Mouse (Mus musculus) hindbrain, embryonic 16.5 days (tissue): ENCODE results near the gene Pkp4. TPM values are rescaled to one million over a fixed set of nuclear protein-coding genes. Genes with fewer than 3 reads are reported as not detected.

Source experiments
- ATAC-seq: fragments of 200-750 bp; cut with Nextera tagmentation; 2 replicates; pipeline ENCODE4 v1.8.0; 2017; ENCODE audit warnings: moderate TSS enrichment, moderate library complexity
- H3K27ac ChIP-seq: fragments of 300-500 bp; sonication (generic); 2 replicates; pipeline ENCODE4 v1.5.1; 2014; ENCODE audit warnings: low read depth, mild to moderate bottlenecking, control low read depth, low read length, moderate library complexity
- H3K27me3 ChIP-seq: fragments of 300-500 bp; sonication (generic); replicated peaks from 2 replicates; pipeline ENCODE4 v1.6.1; 2014; ENCODE audit warnings: low read length; ENCODE audit not compliant: control insufficient read depth, insufficient read depth
- H3K36me3 ChIP-seq: fragments of 300-500 bp; sonication (generic); 2 replicates; pipeline ENCODE4 v1.6.1; 2014; ENCODE audit warnings: mild to moderate bottlenecking, low read length, moderate library complexity, mixed read lengths; ENCODE audit not compliant: control insufficient read depth, insufficient read depth
- H3K4me1 ChIP-seq: fragments of 300-500 bp; sonication (generic); 2 replicates; pipeline ENCODE4 v1.6.1; 2014; ENCODE audit warnings: low read depth, low read length; ENCODE audit not compliant: control insufficient read depth, insufficient read depth
- H3K4me2 ChIP-seq: fragments of 300-500 bp; sonication (generic); 2 replicates; pipeline ENCODE4 v1.6.1; 2014; ENCODE audit warnings: mild to moderate bottlenecking, low read length, control low read depth, moderate library complexity
- H3K4me3 ChIP-seq: fragments of 300-500 bp; sonication (generic); 2 replicates; pipeline ENCODE4 v1.5.1; 2014; ENCODE audit warnings: mild to moderate bottlenecking, low read length, control low read depth, moderate library complexity
- H3K9ac ChIP-seq: fragments of 300-500 bp; sonication (generic); 2 replicates; pipeline ENCODE4 v1.6.1; 2014; ENCODE audit warnings: low read depth, mild to moderate bottlenecking, control low read depth, low read length, moderate library complexity
- H3K9me3 ChIP-seq: fragments of 300-500 bp; sonication (generic); 2 replicates; pipeline ENCODE4 v1.6.1; 2014; ENCODE audit warnings: mild to moderate bottlenecking, low read length, moderate library complexity; ENCODE audit not compliant: control insufficient read depth
- WGBS: fragments of 180-500 bp; shearing (Covaris S2); extraction: QIAGEN DNeasy Blood & Tissue Kit; methylation state at CpG from one replicate; pipeline ENCODE4 v1.1.7; 2014; 5-methylcytosine and 5-hydroxymethylcytosine counted together
- polyA plus RNA-seq: library from polyadenylated mRNA; unstranded; fragments of >200 nt; fragmentation: Nextera tagmentation; extraction: Ambion mirVana; gene quantifications from 2 replicates; pipeline ENCODE4 v1.2.1, GENCODE M21; 2015

Gene Pkp4
- polyA plus RNA-seq, 1 experiment from 2014 or later: 29.2 TPM

DNA sequence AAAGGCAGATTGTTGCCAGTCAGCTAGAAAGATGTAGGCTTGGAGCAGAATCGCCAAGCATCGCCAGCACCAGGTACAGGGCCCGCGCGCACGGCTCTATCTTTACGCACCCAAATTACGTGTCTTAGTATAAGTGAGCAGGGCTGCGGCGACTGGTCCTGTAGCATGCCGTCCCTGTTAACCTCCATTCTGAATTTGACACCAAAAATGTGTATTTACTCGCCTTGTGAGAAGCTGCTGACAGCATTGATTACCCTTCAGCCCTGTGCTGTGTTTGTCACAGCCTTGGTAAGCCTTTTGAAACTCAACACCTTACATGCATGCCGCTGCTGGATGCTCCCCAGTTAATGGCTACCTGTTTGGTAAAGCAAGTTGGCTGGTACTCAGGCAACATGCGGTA lies 105.8 kb downstream of the Pkp4 start:
- no peaks in the 10 kb centered on the region for H3K9me3 ChIP-seq
- H3K4me3 ChIP-seq: no peak overlapping the region
- H3K36me3 ChIP-seq: no peaks in the 10 kb centered on the region
- ATAC-seq: no peak
- H3K27me3 ChIP-seq: no peaks in the 10 kb centered on the region
- WGBS: 95% methylated on average over 14 of the region's 14 CpGs
- no peaks in the 10 kb centered on the region for H3K4me1 ChIP-seq
- no peak overlapping the region for H3K4me2 ChIP-seq
- H3K27ac ChIP-seq: no peak overlapping the region
- no peak overlapping the region for H3K9ac ChIP-seq

DNA sequence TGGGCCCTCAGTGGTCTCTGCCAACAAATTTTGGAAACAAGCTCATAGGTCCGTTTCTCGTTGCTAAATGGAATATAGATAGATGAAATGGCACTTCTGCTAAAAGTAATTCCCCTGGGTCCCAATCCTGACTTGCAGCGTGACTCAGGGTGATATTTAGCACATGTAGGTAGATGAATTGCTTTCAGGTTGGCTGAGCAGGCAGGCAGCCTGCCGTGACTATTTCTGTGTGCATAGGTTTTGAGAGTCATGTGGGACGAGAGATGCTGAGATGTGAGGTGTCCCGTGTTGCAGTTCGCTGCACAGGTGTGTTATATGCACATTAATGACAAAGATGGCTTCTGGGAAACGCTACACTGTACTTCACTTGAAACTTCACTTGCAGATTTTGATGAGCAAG lies 111.2 kb downstream of the Pkp4 start:
- Histone ChIP-seq H3K36me3 (no peaks in the 10 kb centered on the region), H3K4me1 (peaks cover 2% of the 10 kb centered on the region; the same call in 1 of the 2 replicates), H3K4me2 (no peak overlapping the region), H3K9ac (no peak overlapping the region), H3K27ac (no peak overlapping the region), H3K9me3 (no peaks in the 10 kb centered on the region), H3K4me3 (no peak overlapping the region), H3K27me3 (no peaks in the 10 kb centered on the region)
- 77% methylated on average over 8 of the region's 8 CpGs for WGBS
- ATAC-seq: 0 out of 2 replicates have a peak, but pooled peaks have one; percentile 40

DNA sequence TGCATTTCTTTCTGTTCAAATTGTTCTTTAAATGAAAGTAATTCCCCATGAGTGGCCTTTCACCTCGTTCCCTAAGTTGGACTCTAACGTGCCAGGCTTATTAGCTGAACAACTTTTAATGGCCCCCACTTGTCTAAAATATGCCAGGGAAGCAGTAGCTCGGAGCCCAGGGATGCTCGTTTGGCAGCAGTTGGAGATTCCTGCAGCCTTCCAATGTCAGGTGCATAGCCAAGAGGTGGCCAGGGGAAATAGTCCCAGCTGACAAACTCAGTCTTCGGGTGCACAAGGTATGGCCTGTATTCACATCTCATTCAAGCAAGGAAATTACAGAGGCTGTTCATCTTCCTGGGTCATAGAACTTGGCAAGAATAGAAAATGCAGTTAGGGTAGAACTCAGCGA lies 112.1 kb downstream of the Pkp4 start:
- ATAC-seq: no peak
- H3K9ac ChIP-seq: no peak overlapping the region
- H3K27me3 ChIP-seq: no peaks in the 10 kb centered on the region
- peaks cover 2% of the 10 kb centered on the region; the same call in 1 of the 2 replicates for H3K4me1 ChIP-seq
- no peak overlapping the region for H3K27ac ChIP-seq
- no peak overlapping the region for H3K4me3 ChIP-seq
- 75% methylated on average over 6 of the region's 6 CpGs for WGBS
- no peaks in the 10 kb centered on the region for H3K9me3 ChIP-seq
- H3K36me3 ChIP-seq: no peaks in the 10 kb centered on the region
- no peak overlapping the region for H3K4me2 ChIP-seq

DNA sequence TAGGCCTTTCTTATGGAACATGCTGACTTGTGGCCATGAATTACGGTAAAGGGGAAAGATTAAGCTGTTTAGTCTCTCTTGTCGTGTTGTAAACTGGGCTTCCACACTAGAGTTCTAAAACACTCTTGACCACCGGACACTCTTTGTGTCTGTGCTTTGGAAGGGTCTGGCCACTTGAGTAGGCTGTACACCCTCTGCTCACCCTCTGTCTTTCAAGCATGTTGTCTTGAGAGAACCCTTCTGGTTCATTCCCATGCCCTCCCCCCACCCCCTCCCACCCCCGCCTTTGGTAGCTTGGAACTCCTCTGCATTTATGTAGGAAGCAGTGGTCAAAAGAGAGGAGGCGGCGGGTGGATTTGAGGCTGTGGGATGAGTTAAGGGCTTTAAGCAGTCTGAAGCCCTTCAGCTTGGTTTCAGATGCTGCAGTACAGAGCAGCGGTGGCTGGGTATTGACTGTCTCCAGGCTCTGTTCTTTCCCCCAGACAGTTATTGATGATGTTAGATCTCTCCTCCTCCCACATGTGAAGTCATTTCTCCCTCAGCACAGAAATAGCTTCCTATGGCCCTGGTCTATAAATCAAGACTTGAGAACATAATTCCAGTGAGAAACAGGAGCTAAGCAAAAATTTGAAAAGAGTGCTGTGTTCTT lies 120.4 kb downstream of the Pkp4 start:
- Histone ChIP-seq H3K27me3 (no peaks in the 10 kb centered on the region), H3K4me2 (no peak overlapping the region), H3K4me1 (no peaks in the 10 kb centered on the region), H3K9ac (no peak overlapping the region), H3K36me3 (no peaks in the 10 kb centered on the region), H3K27ac (no peak overlapping the region; the same call in 1 of the 2 replicates), H3K4me3 (no peak overlapping the region), H3K9me3 (no peaks in the 10 kb centered on the region)
- 77% methylated on average over 7 of the region's 7 CpGs for WGBS
- peak; percentile 67; the same call in 1 of the 2 replicates for ATAC-seq

DNA sequence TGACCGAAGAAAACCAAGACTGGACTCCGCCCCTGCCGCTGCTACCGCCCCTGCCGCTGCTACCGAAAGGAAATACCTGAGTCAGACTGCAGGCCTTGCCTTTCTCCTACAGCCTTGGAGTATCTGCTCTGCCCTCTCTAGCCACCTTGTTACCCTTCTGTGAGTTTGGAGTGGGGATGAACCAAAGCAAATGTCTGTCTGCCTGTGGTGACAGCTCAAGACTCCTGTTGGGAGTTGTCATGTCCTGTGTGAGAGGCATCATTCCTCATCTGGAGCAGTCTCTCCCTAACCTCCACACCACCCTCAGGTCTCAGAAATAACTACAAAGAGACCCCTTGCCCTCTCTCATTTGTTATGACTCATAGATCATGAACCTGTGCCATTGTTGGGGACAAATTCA lies 122.3 kb downstream of the Pkp4 start:
- Histone ChIP-seq H3K9me3 (no peaks in the 10 kb centered on the region), H3K4me3 (no peak overlapping the region), H3K9ac (no peak overlapping the region), H3K27me3 (no peaks in the 10 kb centered on the region), H3K27ac (no peak overlapping the region), H3K36me3 (no peaks in the 10 kb centered on the region), H3K4me2 (no peak overlapping the region), H3K4me1 (peaks cover 4% of the 10 kb centered on the region; the same call in 1 of the 2 replicates)
- no peak for ATAC-seq
- 98% methylated on average over 6 of the region's 6 CpGs for WGBS

DNA sequence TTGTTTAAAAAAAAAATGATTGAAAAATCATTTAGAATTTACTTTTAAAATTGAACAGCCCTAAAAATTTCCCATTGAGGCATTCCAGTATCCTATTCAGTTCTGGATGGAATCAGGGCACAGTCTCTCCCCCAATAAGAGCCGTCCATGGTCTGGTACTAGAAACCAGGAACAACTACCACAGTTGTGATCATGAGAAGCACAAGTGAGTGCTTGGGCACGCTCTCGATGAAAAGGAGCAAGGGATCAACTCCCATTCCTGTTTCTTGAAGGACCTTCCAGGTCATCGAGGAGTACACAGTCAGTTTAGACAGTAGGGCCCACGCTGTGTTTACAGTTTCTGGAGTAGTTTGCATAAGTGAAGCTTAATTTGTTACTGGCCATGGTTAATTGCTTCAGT lies 123.6 kb downstream of the Pkp4 start:
- ATAC-seq: no peak
- Histone ChIP-seq H3K9me3 (no peaks in the 10 kb centered on the region), H3K4me1 (peaks cover 4% of the 10 kb centered on the region; the same call in 1 of the 2 replicates), H3K4me2 (no peak overlapping the region), H3K4me3 (no peak overlapping the region), H3K27ac (no peak overlapping the region), H3K36me3 (no peaks in the 10 kb centered on the region), H3K27me3 (no peaks in the 10 kb centered on the region), H3K9ac (no peak overlapping the region)
- 91% methylated on average over 5 of the region's 5 CpGs for whole genome bisulfite sequencing

DNA sequence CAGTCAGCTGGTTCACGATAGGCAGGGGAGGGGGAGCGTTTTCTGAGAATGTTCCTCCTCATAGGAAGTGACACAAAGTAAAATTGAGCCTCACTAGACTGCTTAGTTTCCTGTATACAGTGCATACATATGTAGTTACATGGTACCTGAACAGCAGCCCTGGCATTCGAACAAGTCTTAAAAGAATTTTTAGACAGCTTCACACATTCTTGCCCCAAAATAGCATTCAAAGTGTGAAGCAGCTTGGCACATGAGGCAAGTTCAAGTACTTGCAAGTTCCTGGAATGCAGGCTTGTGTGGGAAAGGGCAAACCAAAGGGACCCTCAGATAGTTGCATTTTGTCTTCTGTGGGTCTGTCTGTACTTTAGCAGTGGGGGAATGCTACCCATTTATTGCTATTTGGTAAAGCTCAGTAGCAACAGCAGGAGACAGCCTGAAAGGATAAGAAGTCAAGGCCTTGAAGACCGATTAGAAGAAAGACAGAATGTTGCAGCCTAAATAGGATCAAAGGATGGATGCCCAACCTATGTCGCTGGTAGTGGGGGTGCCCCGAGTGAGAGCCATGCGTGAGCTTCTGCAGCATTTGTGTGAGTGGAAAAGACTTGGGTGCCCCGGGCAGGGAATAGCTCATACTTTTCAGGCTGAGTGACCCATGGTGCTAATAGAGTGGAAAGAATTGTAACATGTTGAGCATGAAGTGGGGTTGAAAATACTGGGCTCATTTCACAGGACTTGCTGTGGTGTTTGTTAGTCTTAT lies 124.3 kb downstream of the Pkp4 start:
- H3K4me1 ChIP-seq: peaks cover 4% of the 10 kb centered on the region; the same call in 1 of the 2 replicates
- H3K27me3 ChIP-seq: no peaks in the 10 kb centered on the region
- no peak overlapping the region for H3K27ac ChIP-seq
- ATAC-seq: no peak
- H3K4me3 ChIP-seq: no peak overlapping the region
- 80% methylated on average over 8 of the region's 8 CpGs for WGBS
- no peaks in the 10 kb centered on the region for H3K36me3 ChIP-seq
- H3K9ac ChIP-seq: no peak overlapping the region
- no peak overlapping the region for H3K4me2 ChIP-seq
- H3K9me3 ChIP-seq: no peaks in the 10 kb centered on the region

DNA sequence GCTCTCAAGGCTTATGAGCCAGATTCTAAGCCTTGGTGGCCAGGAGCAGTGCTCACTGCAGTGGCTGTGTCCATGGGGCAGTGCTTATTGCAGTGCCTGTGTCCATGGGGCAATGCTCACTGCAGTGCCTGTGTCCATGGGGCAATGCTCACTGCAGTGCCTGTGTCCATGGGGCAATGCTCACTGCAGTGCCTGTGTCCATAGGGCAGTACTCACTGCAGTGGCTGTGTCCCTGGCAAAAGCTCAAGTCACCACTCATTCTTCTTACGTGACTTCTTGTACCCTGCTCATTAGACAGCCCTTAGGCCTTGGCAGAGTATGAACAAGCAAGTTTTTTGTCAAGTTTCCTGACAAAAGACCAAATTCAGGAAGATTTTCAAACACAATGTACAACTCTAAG lies 124.9 kb downstream of the Pkp4 start:
- Histone ChIP-seq H3K9me3 (no peaks in the 10 kb centered on the region), H3K27ac (no peak overlapping the region), H3K27me3 (no peaks in the 10 kb centered on the region), H3K36me3 (no peaks in the 10 kb centered on the region), H3K4me1 (peaks cover 4% of the 10 kb centered on the region; the same call in 1 of the 2 replicates), H3K4me3 (no peak overlapping the region), H3K4me2 (no peak overlapping the region), H3K9ac (no peak overlapping the region)
- no peak; the same call in 1 of the 2 replicates for ATAC-seq
- 48% methylated on average over 1 of the region's 1 CpGs for whole genome bisulfite sequencing

DNA sequence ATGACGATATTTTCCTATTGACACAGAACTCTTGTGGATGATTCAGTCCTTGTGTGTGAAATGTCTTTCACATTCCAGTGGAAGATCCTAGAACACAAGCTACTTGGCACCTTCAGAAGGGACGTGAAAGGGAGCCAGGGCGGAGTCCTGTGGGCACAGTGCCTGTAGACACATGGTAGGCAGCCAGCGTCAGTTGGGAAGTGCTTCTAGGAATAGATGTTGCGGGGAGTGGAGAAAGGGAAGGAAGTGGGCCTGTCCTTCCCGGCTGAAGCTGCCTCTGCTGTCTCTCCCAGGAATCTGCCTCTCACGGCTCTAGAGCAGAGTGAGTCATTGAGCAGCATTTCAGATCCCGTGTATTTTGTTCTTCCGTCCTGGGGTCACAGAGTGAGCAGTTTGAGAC lies 125.6 kb downstream of the Pkp4 start:
- ATAC-seq: no peak
- Histone ChIP-seq H3K9me3 (no peaks in the 10 kb centered on the region), H3K4me2 (no peak overlapping the region), H3K36me3 (no peaks in the 10 kb centered on the region), H3K27ac (no peak overlapping the region), H3K4me3 (no peak overlapping the region), H3K9ac (no peak overlapping the region; the same call in 1 of the 2 replicates), H3K27me3 (no peaks in the 10 kb centered on the region), H3K4me1 (peaks cover 4% of the 10 kb centered on the region; the same call in 1 of the 2 replicates)
- WGBS: 61% methylated on average over 9 of the region's 9 CpGs
